Mouse (Mus musculus): ENCODE results near the gene Arf6. TPM values are rescaled to one million over a fixed set of nuclear protein-coding genes. Genes with fewer than 3 reads are reported as not detected.

Gene Arf6
- 365 TPM for polyA plus RNA-seq (2017; shearing (Covaris generic))

GRCm38 (mm10) chr12:69371854-69372671 is at the start of gene Arf6, which contains the start of gene Gm9887:
Arf6 (plus strand) TSS chr12:69372150.
Gm9887 (minus strand) TSS chr12:69372458.

GRCm38 (mm10) chr12:69356546-69357299 is 15.2 kb upstream of the Arf6 start, which contains the start of gene Nemf:
Nemf (minus strand) TSS chr12:69357165.

Other genes with a start within 250 kb of the Arf6 start
- gene Rps29, start 213.0 kb upstream of the Arf6 start, polyA plus RNA-seq (2017; shearing (Covaris generic)) = 2,126 TPM
- 0.25 TPM for gene Lrr1, start 203.3 kb upstream of the Arf6 start, polyA plus RNA-seq (2017; shearing (Covaris generic))
- gene Rpl36al, start 188.1 kb upstream of the Arf6 start, polyA plus RNA-seq (2017; shearing (Covaris generic)) = 313 TPM
- 45.8 TPM for gene Mgat2, start 188.0 kb upstream of the Arf6 start, polyA plus RNA-seq (2017; shearing (Covaris generic))
- gene Gm49383, start 175.0 kb upstream of the Arf6 start, polyA plus RNA-seq (2017; shearing (Covaris generic)) = 5.0 TPM
- 3.9 TPM for gene Dnaaf2, start 173.7 kb upstream of the Arf6 start, polyA plus RNA-seq (2017; shearing (Covaris generic))
- 3.0 TPM for gene Gm49384, start 167.9 kb upstream of the Arf6 start, polyA plus RNA-seq (2017; shearing (Covaris generic))
- 4.0 TPM for gene Pole2, start 144.0 kb upstream of the Arf6 start, polyA plus RNA-seq (2017; shearing (Covaris generic))
- 17.8 TPM for gene Klhdc1, start 131.0 kb upstream of the Arf6 start, polyA plus RNA-seq (2017; shearing (Covaris generic))
- 25.7 TPM for gene Klhdc2, start 75.5 kb upstream of the Arf6 start, polyA plus RNA-seq (2017; shearing (Covaris generic))
- gene Nemf, start 15.0 kb upstream of the Arf6 start, polyA plus RNA-seq (2017; shearing (Covaris generic)) = 141 TPM
- gene Gm9887, start 308 bp downstream of the Arf6 start, polyA plus RNA-seq (2017; shearing (Covaris generic)) = 5.3 TPM
- 4.9 TPM for gene Vcpkmt, start 210.9 kb downstream of the Arf6 start, polyA plus RNA-seq (2017; shearing (Covaris generic))

Data from effector memory CD4-positive, alpha-beta T cell, adult 5 months (primary cell).